Mouse (Mus musculus): ENCODE results near the gene Frmd8. TPM values are rescaled to one million over a fixed set of nuclear protein-coding genes. Genes with fewer than 3 reads are reported as not detected.

Frmd8 gene
- polyA plus RNA-seq, 1 experiment from 2014 or later: 24.0 TPM

- Histone ChIP-seq H3K9ac (ENCODE audit: low read depth, low read length) (peak overlapping the region; percentile 27; the same call in 1 of the 2 replicates), H3K36me3 (ENCODE audit: control insufficient read depth, insufficient read depth) (no peaks in the 10 kb centered on the region), H3K4me1 (replicated peaks; ENCODE audit: control insufficient read depth, insufficient read depth, low read length) (no peaks in the 10 kb centered on the region), H3K27me3 (replicated peaks; ENCODE audit: control insufficient read depth, insufficient read depth, low read length) (no peaks in the 10 kb centered on the region), H3K4me2 (replicated peaks; ENCODE audit: low read depth) (peak overlapping the region; percentile 68), H3K4me3 (ENCODE audit: low read depth, low read length) (peak overlapping the region; percentile 57; the same call in 1 of the 2 replicates), H3K27ac (ENCODE audit: low read depth, low read length) (peak overlapping the region; percentile 54), H3K9me3 (ENCODE audit: control insufficient read depth) (no peaks in the 10 kb centered on the region)
- peak; percentile 4; the same call in 1 of the 2 replicates for ATAC-seq
- 41% methylated on average over 4 of the region's 4 CpGs for WGBS
- TF ChIP-seq CTCF (IDR thresholded peaks at IDR 0.05; ENCODE audit: low read depth): no peak
These were observed 33.6 kb downstream of the Frmd8 start for GRCm38 (mm10) chr19:5841389-5841946.

DNA sequence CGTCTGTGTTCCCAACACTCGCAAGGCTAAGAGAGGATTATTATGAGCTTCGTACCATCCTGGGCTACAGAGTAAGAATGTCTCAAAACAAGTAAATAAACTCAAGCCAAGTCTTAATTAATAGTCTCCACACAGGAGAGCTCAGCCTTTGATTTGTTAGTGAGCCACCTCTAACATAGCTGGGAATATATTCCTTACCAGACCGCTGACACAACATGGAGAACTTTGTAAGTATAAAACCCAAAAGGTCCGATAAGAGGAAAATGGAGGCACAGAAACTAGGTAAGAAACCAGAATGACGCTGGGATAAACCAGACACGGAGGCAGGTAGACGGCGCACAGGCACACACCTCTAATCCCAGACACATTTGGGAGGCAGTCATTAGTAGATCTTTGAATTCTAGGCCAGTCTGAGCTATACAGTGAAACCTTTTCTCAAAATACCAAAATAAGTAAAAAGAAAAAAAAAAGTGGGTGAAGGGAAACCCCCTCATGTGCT is 34.1 kb downstream of the Frmd8 start:
- ATAC-seq: no peak; the same call in 1 of the 2 replicates
- Histone ChIP-seq H3K36me3 (ENCODE audit: control insufficient read depth, insufficient read depth) (peaks cover 2% of the 10 kb centered on the region; the same call in 1 of the 2 replicates), H3K4me3 (ENCODE audit: low read depth, low read length) (no peak overlapping the region), H3K4me2 (replicated peaks; ENCODE audit: low read depth) (peak overlapping the region; percentile 68), H3K4me1 (replicated peaks; ENCODE audit: control insufficient read depth, insufficient read depth, low read length) (no peaks in the 10 kb centered on the region), H3K27ac (ENCODE audit: low read depth, low read length) (peak overlapping the region; percentile 54; the same call in 1 of the 2 replicates), H3K27me3 (replicated peaks; ENCODE audit: control insufficient read depth, insufficient read depth, low read length) (no peaks in the 10 kb centered on the region), H3K9ac (ENCODE audit: low read depth, low read length) (no peak overlapping the region), H3K9me3 (ENCODE audit: control insufficient read depth) (no peaks in the 10 kb centered on the region)
- no peak for TF ChIP-seq CTCF (IDR thresholded peaks at IDR 0.05; ENCODE audit: low read depth)
- 84% methylated on average over 9 of the region's 9 CpGs for WGBS

- ATAC-seq: peak; percentile 7; the same call in 1 of the 2 replicates
- no peak overlapping the region for H3K9ac ChIP-seq (ENCODE audit: low read depth, low read length)
- no peak overlapping the region for H3K4me2 ChIP-seq (replicated peaks; ENCODE audit: low read depth)
- no peaks in the 10 kb centered on the region for H3K27me3 ChIP-seq (replicated peaks; ENCODE audit: control insufficient read depth, insufficient read depth, low read length)
- H3K9me3 ChIP-seq (ENCODE audit: control insufficient read depth): no peaks in the 10 kb centered on the region
- 69% methylated on average over 18 of the region's 18 CpGs for WGBS
- H3K27ac ChIP-seq (ENCODE audit: low read depth, low read length): no peak overlapping the region
- no peak overlapping the region for H3K4me3 ChIP-seq (ENCODE audit: low read depth, low read length)
- H3K36me3 ChIP-seq (ENCODE audit: control insufficient read depth, insufficient read depth): peaks cover 5% of the 10 kb centered on the region; the same call in 1 of the 2 replicates
- no peak for TF ChIP-seq CTCF (IDR thresholded peaks at IDR 0.05; ENCODE audit: low read depth)
- H3K4me1 ChIP-seq (replicated peaks; ENCODE audit: control insufficient read depth, insufficient read depth, low read length): no peaks in the 10 kb centered on the region
These were observed 34.8 kb downstream of the Frmd8 start for GRCm38 (mm10) chr19:5840086-5840889.

GRCm38 (mm10) chr19:5839317-5840085 is 35.6 kb downstream of the Frmd8 start:
- no peak for ATAC-seq
- Histone ChIP-seq H3K9me3 (ENCODE audit: control insufficient read depth) (no peaks in the 10 kb centered on the region), H3K36me3 (ENCODE audit: control insufficient read depth, insufficient read depth) (peaks cover 5% of the 10 kb centered on the region; the same call in 1 of the 2 replicates), H3K9ac (ENCODE audit: low read depth, low read length) (no peak overlapping the region), H3K4me2 (replicated peaks; ENCODE audit: low read depth) (no peak overlapping the region), H3K27me3 (replicated peaks; ENCODE audit: control insufficient read depth, insufficient read depth, low read length) (no peaks in the 10 kb centered on the region), H3K4me3 (ENCODE audit: low read depth, low read length) (no peak overlapping the region), H3K4me1 (replicated peaks; ENCODE audit: control insufficient read depth, insufficient read depth, low read length) (no peaks in the 10 kb centered on the region), H3K27ac (ENCODE audit: low read depth, low read length) (no peak overlapping the region)
- WGBS: 57% methylated on average over 14 of the region's 14 CpGs
- TF ChIP-seq CTCF (IDR thresholded peaks at IDR 0.05; ENCODE audit: low read depth): no peak

DNA sequence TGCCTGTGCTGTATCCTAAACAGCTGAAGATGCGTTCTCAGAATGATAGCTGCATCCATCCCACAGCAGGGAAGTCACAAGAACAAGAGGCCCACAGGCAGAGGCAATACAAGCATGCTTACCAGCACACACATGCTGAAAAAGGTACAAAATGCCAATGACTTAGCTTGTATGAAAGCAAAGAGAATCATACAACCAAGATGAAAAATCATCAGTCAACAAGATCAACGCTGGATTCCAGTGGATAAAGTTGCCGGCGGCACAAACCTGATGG is 36.2 kb downstream of the Frmd8 start:
- H3K27ac ChIP-seq (ENCODE audit: low read depth, low read length): no peak overlapping the region
- peaks cover 5% of the 10 kb centered on the region; the same call in 1 of the 2 replicates for H3K36me3 ChIP-seq (ENCODE audit: control insufficient read depth, insufficient read depth)
- no peak overlapping the region for H3K9ac ChIP-seq (ENCODE audit: low read depth, low read length)
- no peaks in the 10 kb centered on the region for H3K9me3 ChIP-seq (ENCODE audit: control insufficient read depth)
- no peak overlapping the region for H3K4me3 ChIP-seq (ENCODE audit: low read depth, low read length)
- H3K4me1 ChIP-seq (replicated peaks; ENCODE audit: control insufficient read depth, insufficient read depth, low read length): 0 out of 2 replicates have a peak, but pooled peaks cover under 1% of the 10 kb centered on the region
- TF ChIP-seq CTCF (IDR thresholded peaks at IDR 0.05; ENCODE audit: low read depth): no peak
- WGBS: 86% methylated on average over 4 of the region's 4 CpGs
- H3K27me3 ChIP-seq (replicated peaks; ENCODE audit: control insufficient read depth, insufficient read depth, low read length): no peaks in the 10 kb centered on the region
- ATAC-seq: no peak
- H3K4me2 ChIP-seq (replicated peaks; ENCODE audit: low read depth): no peak overlapping the region
